22 mouse cellular contexts compared by ENCODE assay signal in genomic region chr4:137786488-137786887, GRCm38 (mm10). TPM values are rescaled to one million over a fixed set of nuclear protein-coding genes. Genes with fewer than 3 reads are reported as not detected.
DNase-seq lines count a peak whose midpoint lies in the region; ATAC-seq and TF ChIP-seq lines count a peak whose summit lies in the region.
"Had no signal": no experiment of that assay in that cellular context is flagged by ENCODE, and none has a peak within 500 bp of the region (broad histone marks: within the 10 kb centered on the region; RNA-seq: fewer than 3 reads in every experiment).

No protein-coding gene starts in this region.

- no peak overlapping the region for H3K4me3 ChIP-seq in gastrocnemius, adult 2 months
- peak overlapping the region; percentile 74 for H3K4me3 ChIP-seq in E14TG2a.4 (replicated peaks; ENCODE audit: low read length)
- H3K4me3 ChIP-seq in stomach, postnatal 0 days (ENCODE audit: low read depth, low read length), result no peak overlapping the region
- H3K4me3 ChIP-seq: forebrain, embryonic 10.5 days; forebrain, embryonic 13.5 days; heart, embryonic 13.5 days had no signal

- no peaks in the 10 kb centered on the region for H3K9me3 ChIP-seq in E14TG2a.4 (ENCODE audit: low read length)
- no peaks in the 10 kb centered on the region for H3K9me3 ChIP-seq in stomach, postnatal 0 days (ENCODE audit: control insufficient read depth, low read length)
- H3K9me3 ChIP-seq: forebrain, embryonic 10.5 days; forebrain, embryonic 13.5 days; G1E; heart, embryonic 13.5 days had no signal

- no peak overlapping the region for H3K9ac ChIP-seq in stomach, postnatal 0 days (ENCODE audit: low read length)
- H3K9ac ChIP-seq: forebrain, embryonic 13.5 days; heart, embryonic 13.5 days; hindbrain, embryonic 14.5 days had no signal

- peak; percentile 18 for DNase-seq in gastrocnemius, adult 2 months
- no peak for DNase-seq in gastrocnemius, postnatal 14 days
- DNase-seq in lung, postnatal 14 days, result peak; percentile 38
- peak; percentile 45 for DNase-seq in stomach, postnatal 0 days (ENCODE audit: low spot score)
- no peak for DNase-seq in adrenal gland, adult 18-20 months (ENCODE audit: low spot score in 2 of 2)
- DNase-seq in right cerebral cortex, postnatal 25 days, result no peak
- DNase-seq: adrenal gland, adult 8-10 months; adrenal gland, postnatal 25 days; cerebellum, adult 18-20 months; cerebellum, adult 9-10 months; cerebellum, postnatal 14 days; gastrocnemius, postnatal 25 days; heart, adult 18-20 months; heart, postnatal 14 days; heart, postnatal 4 days had no signal

- intact Hi-C loops in gastrocnemius, adult 2 months (cut with DNase I), result no loop called here
- intact Hi-C loops in gastrocnemius, postnatal 14 days (cut with DNase I; ENCODE audit: low total_unique reads), result no loop called here

- peaks cover 63% of the 10 kb centered on the region for H3K36me3 ChIP-seq in E14TG2a.4 (ENCODE audit: insufficient read depth, low read length)
- H3K36me3 ChIP-seq in stomach, postnatal 0 days (ENCODE audit: control insufficient read depth, insufficient read depth, low read length), result no peaks in the 10 kb centered on the region
- H3K36me3 ChIP-seq: forebrain, embryonic 10.5 days; G1E; heart, embryonic 13.5 days had no signal

- H3K27ac ChIP-seq in gastrocnemius, adult 2 months, result no peak overlapping the region
- no peak overlapping the region for H3K27ac ChIP-seq in stomach, postnatal 0 days (replicated peaks)
- H3K27ac ChIP-seq: forebrain, embryonic 10.5 days; forebrain, embryonic 13.5 days; heart, embryonic 13.5 days; hindbrain, embryonic 14.5 days had no signal

- no peaks in the 10 kb centered on the region for H3K27me3 ChIP-seq in E14TG2a.4 (ENCODE audit: insufficient read depth, low read length)
- no peaks in the 10 kb centered on the region for H3K27me3 ChIP-seq in stomach, postnatal 0 days (ENCODE audit: control insufficient read depth, insufficient read depth, low read length)
- H3K27me3 ChIP-seq: forebrain, embryonic 13.5 days had no signal

- no peak for ATAC-seq in stomach, postnatal 0 days (ENCODE audit: low FRiP score, low TSS enrichment)
- ATAC-seq: forebrain, embryonic 13.5 days; forebrain, embryonic 16.5 days had no signal

- no peak for TF ChIP-seq EP300 in stomach, postnatal 0 days (optimal IDR thresholded peaks at IDR 0.05)

- WGBS in stomach, postnatal 0 days, result 55% methylated on average over 6 of the region's 6 CpGs

- peaks cover 97% of the 10 kb centered on the region for H3K4me1 ChIP-seq in E14TG2a.4 (replicated peaks; ENCODE audit: low read depth, low read length)
- H3K4me1 ChIP-seq in stomach, postnatal 0 days (replicated peaks; ENCODE audit: control insufficient read depth, insufficient read depth), result no peaks in the 10 kb centered on the region

- no peak for TF ChIP-seq CTCF in gastrocnemius, adult 2 months (IDR thresholded peaks at IDR 0.05)
- no peak for TF ChIP-seq CTCF in E14TG2a.4 (conservative IDR thresholded peaks at IDR 0.05; ENCODE audit: low read length)
- TF ChIP-seq CTCF in stomach, postnatal 0 days (IDR thresholded peaks at IDR 0.05; ENCODE audit: low read depth), result no peak

- H3K4me2 ChIP-seq in stomach, postnatal 0 days (replicated peaks; ENCODE audit: low read depth), result no peak overlapping the region
- H3K4me2 ChIP-seq: forebrain, embryonic 13.5 days; heart, embryonic 13.5 days; hindbrain, embryonic 14.5 days had no signal

RNA-seq across cellular contexts. Expression of gene Alpl, which starts 9.7 kb away (rescaled TPM):
- total RNA-seq in gastrocnemius, adult 2 months (2021), result 10 to 100 TPM; 10.3 to 42.2 TPM
- total RNA-seq in gastrocnemius, postnatal 14 days (2021), result 1 to 10 TPM; 4.3 to 7.0 TPM
- 2.0 and 2.5 TPM in 2 replicates for polyA plus RNA-seq in stomach, postnatal 0 days (2015; fragmentation: Nextera tagmentation; extraction: Ambion mirVana)
- total RNA-seq in adrenal gland, adult 18-20 months (2021), result 10 to 100 TPM in 1 of 2 experiments, 1 to 10 TPM in 1; 6.8 to 99.4 TPM
- total RNA-seq: G1E had no signal
- polyA plus RNA-seq: G1E had no signal

Comparison
In these comparisons a context has a peak if more than half of its experiments do, and no peak if none do; other contexts are left out.
1. DNase-seq: peak in gastrocnemius, adult 2 months (single experiment), lung, postnatal 14 days (single experiment) and stomach, postnatal 0 days (single experiment); none in gastrocnemius, postnatal 14 days (single experiment), adrenal gland, adult 18-20 months (0 of 2) and right cerebral cortex, postnatal 25 days (single experiment).